Mouse (Mus musculus) C2C12 (cell line): ENCODE results near the gene Plppr2. TPM values are rescaled to one million over a fixed set of nuclear protein-coding genes. Genes with fewer than 3 reads are reported as not detected.

Source experiments
- H3K27me3 ChIP-seq: one replicate; pipeline ENCODE4 v1.6.1; 2011; ENCODE audit not compliant: control insufficient read depth, insufficient read depth, insufficient read length
- H3K36me3 ChIP-seq: one replicate; pipeline ENCODE4 v1.6.1; 2011; ENCODE audit not compliant: control insufficient read depth, insufficient read depth
- H3K4me3 ChIP-seq: one replicate; pipeline ENCODE4 v1.5.1; 2011; ENCODE audit warnings: mild to moderate bottlenecking, control low read depth; ENCODE audit not compliant: poor library complexity, insufficient read depth, severe bottlenecking
- H3K79me2 ChIP-seq: one replicate; pipeline ENCODE4 v1.6.1; 2011; ENCODE audit not compliant: control insufficient read depth, insufficient read depth
- H3K79me3 ChIP-seq: one replicate; pipeline ENCODE4 v1.6.1; 2011; ENCODE audit warnings: low read depth, control low read depth
- H3ac ChIP-seq: one replicate; pipeline ENCODE3; 2011; ENCODE audit warnings: low read depth; ENCODE audit not compliant: control insufficient read depth, insufficient read length
- CEBPB ChIP-seq: IDR thresholded peaks from one replicate; pipeline ENCODE4 v1.6.1; 2011; ENCODE audit warnings: low read depth, mild to moderate bottlenecking, control low read depth, moderate library complexity
- CTCF ChIP-seq: IDR thresholded peaks from one replicate; pipeline ENCODE4 v1.5.1; 2011; ENCODE audit not compliant: control insufficient read depth, insufficient read depth, insufficient read length
- FOSL1 ChIP-seq: IDR thresholded peaks from one replicate; pipeline ENCODE4 v1.8.0; 2011; ENCODE audit warnings: mild to moderate bottlenecking, low read length; ENCODE audit not compliant: poor library complexity, insufficient read depth, severe bottlenecking
- MAX ChIP-seq: IDR thresholded peaks from one replicate; pipeline ENCODE4 v1.6.1; 2011; ENCODE audit warnings: mild to moderate bottlenecking, control low read depth
- MYOD1 ChIP-seq: IDR thresholded peaks from one replicate; pipeline ENCODE4 v1.6.1; 2011; ENCODE audit warnings: low read depth; ENCODE audit not compliant: control insufficient read depth, insufficient read length
- MYOG ChIP-seq: IDR thresholded peaks from one replicate; pipeline ENCODE4 v1.6.1; 2011; ENCODE audit not compliant: control insufficient read depth, insufficient read length; ENCODE audit errors: extremely low read depth
- USF1 ChIP-seq: IDR thresholded peaks from one replicate; pipeline ENCODE4 v1.6.1; 2011; ENCODE audit warnings: low read depth, mild to moderate bottlenecking, control low read depth, moderate library complexity
- polyA plus RNA-seq: library from polyadenylated mRNA; unstranded; fragments of >200 nt; fragmentation: generic; extraction: Trizol; gene quantifications from one replicate; pipeline ENCODE4 v1.2.1, GENCODE M21; 2012; ENCODE audit warnings: missing spikeins

The Plppr2 gene
- polyA plus RNA-seq, 1 experiment: 11.6 TPM

- TF ChIP-seq MAX: no peak
- no peak for TF ChIP-seq USF1
- no peaks in the 10 kb centered on the region for H3K36me3 ChIP-seq
- no peaks in the 10 kb centered on the region for H3K79me2 ChIP-seq
- no peak overlapping the region for H3K4me3 ChIP-seq
- no peaks in the 10 kb centered on the region for H3K79me3 ChIP-seq
- H3ac ChIP-seq: no peak overlapping the region
- peaks cover 16% of the 10 kb centered on the region for H3K27me3 ChIP-seq
Observed at GRCm38 (mm10) chr9:21909474-21910223, 27.2 kb upstream of the Plppr2 start.

GRCm38 (mm10) chr9:21916851-21917492 is 19.9 kb upstream of the Plppr2 start:
- Histone ChIP-seq H3K36me3 (no peaks in the 10 kb centered on the region), H3K79me3 (no peaks in the 10 kb centered on the region), H3ac (no peak overlapping the region), H3K79me2 (no peaks in the 10 kb centered on the region), H3K4me3 (no peak overlapping the region), H3K27me3 (no peaks in the 10 kb centered on the region)
- TF ChIP-seq CTCF (no peak), USF1 (no peak), MYOD1 (no peak), FOSL1 (no peak), MYOG (no peak), MAX (no peak), CEBPB (no peak)

DNA sequence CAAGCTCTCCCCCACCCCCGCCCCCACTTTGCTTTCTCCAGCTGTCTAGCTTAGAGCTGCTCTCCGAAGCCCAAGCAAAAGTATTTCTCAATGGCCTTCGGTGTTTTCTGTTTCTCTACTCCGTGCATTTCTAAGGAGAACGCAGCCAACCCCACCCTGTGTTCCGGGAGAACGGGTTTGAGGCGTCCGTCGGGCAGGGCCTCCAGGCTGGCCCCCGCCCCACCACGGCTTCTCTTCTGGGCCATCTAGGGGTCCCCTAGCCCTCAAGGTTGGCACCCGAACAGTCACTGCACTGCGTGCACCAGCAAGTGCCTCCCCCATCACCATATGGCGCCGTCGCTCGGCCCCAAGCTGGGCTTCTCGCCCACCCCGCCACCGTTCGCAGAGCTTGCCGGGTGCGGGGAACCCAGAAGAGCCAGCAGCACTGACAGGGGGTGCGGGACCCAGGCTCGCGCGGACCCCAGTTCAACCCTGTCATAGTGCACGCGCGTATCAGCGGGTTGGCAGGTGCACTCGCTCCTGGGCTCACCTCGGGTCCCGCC is 19.3 kb upstream of the Plppr2 start:
- no peaks in the 10 kb centered on the region for H3K79me2 ChIP-seq
- H3K27me3 ChIP-seq: no peaks in the 10 kb centered on the region
- no peaks in the 10 kb centered on the region for H3K36me3 ChIP-seq
- H3K4me3 ChIP-seq: peak overlapping the region; percentile 36
- H3K79me3 ChIP-seq: no peaks in the 10 kb centered on the region
- TF ChIP-seq CTCF: no peak
- TF ChIP-seq CEBPB: no peak
- no peak for TF ChIP-seq FOSL1
- no peak for TF ChIP-seq MYOD1
- no peak for TF ChIP-seq USF1
- no peak for TF ChIP-seq MAX
- TF ChIP-seq MYOG: no peak
- peak overlapping the region; percentile 37 for H3ac ChIP-seq

DNA sequence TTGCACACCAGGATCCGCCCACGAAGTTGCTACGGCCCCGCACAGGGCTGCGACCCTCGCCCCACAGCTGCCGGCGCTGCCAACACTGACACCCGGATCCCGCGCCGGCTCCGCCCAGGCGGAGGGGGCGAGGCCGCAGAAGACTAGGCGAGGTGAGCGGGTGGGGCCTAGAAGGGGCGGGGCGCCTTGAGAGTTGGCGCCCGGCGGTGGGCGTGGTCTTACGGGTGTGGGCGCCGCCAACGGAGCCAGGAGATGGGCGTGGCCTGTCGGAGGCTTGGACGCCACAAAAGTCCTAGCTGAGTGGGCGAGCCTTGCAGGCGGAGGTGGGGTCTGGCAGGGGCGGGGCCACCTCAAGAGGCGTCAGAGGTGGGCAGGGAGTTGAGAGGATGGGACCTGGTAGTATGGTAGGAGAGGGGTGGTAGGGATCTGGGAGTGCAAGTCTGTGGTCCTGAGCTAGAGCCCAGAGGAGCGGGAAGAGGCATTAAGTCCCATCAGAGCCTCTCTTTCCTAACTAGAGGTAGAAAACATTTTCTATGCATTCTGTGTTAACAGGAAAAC is 18.7 kb upstream of the Plppr2 start, which contains the start of gene Rab3d:
Rab3d (minus strand) TSS at position 158 of the 558 bp plus-strand sequence.
- no peak for TF ChIP-seq USF1
- TF ChIP-seq CEBPB: no peak
- no peak for TF ChIP-seq MYOD1
- TF ChIP-seq FOSL1: no peak
- no peak for TF ChIP-seq MYOG
- TF ChIP-seq MAX: no peak
- no peak for TF ChIP-seq CTCF
- H3K4me3 ChIP-seq: peak within 1 kb of the TSS; percentile 36
- H3K36me3 ChIP-seq: no peaks in the 10 kb centered on the region

DNA sequence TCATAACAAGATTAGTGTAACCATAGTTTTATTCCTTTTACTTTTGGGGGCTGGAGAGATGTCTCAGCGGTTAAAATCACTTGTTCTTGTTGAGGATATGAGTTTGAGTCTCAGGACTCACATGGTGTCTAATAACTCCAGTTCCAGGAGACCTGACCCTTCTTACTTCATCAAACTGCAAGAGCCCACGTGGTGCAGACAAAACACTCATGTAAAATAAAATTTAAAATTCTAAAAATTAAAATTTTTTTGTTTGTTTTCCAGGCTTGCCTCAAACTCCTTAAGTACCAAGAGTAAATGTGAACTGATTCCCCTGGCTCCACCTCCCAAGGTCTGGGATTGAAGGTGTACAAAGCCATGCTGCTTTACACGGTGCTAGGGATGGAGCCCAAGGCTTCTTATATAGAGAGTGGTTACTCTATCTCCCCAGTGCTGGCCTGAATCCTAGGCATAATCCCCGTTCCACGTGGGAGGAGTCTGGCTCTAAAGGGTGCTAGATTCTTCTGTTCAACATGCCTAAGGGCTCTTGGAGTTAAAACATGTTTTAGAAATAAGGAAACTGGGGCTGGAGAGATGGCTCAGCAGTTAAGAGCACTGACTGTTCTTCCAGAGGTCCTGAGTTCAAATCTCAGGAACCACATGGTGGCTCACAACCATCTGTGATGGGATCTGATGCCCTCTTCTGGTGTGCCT is 18.0 kb upstream of the Plppr2 start:
- H3K27me3 ChIP-seq: no peaks in the 10 kb centered on the region
- H3K79me3 ChIP-seq: no peaks in the 10 kb centered on the region
- no peak for TF ChIP-seq MYOG
- no peak for TF ChIP-seq MAX
- no peak for TF ChIP-seq CEBPB
- TF ChIP-seq FOSL1: no peak
- no peak for TF ChIP-seq USF1
- TF ChIP-seq CTCF: no peak
- TF ChIP-seq MYOD1: no peak
- no peaks in the 10 kb centered on the region for H3K79me2 ChIP-seq
- H3K36me3 ChIP-seq: no peaks in the 10 kb centered on the region
- no peak overlapping the region for H3K4me3 ChIP-seq
- no peak overlapping the region for H3ac ChIP-seq

More for the DNA sequence above, 18.7 kb upstream of the Plppr2 start, which contains the start of gene Rab3d:
- Histone ChIP-seq H3K79me3 (no peaks in the 10 kb centered on the region), H3ac (peak within 1 kb of the TSS; percentile 37), H3K79me2 (no peaks in the 10 kb centered on the region), H3K27me3 (no peaks in the 10 kb centered on the region)
